Mouse (Mus musculus) cerebellum, postnatal 25 days (tissue): Measurements from ENCODE around the gene Syt3.

ENCODE experiments used
- DNase-seq, 2 experiments: peaks; one replicate each; pipeline ENCODE4 v3.0.0; 2021; ENCODE audit warnings: mixed read lengths in 2 of 2

Syt3 gene

DNA sequence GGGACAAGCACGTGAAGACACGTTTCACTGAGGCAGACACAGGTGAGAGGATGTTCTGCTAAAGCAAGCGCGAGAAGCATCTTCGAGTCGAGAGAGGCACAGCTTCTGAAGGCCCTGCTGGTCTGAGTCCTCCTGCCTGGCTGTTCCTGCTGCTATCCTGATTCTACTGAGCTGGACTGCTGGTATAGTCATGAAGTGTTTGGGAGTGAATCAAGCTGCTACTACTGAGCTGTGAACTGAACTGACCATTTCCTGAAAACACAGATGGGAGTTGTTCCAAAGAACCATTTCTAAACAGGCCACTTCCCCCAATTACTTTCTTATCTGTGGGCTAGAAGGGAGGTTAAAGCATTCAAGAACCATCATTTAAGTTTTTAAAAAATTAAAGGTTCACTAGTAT is 29.4 kb downstream of the Syt3 start:
- DNase-seq: no peak

DNA sequence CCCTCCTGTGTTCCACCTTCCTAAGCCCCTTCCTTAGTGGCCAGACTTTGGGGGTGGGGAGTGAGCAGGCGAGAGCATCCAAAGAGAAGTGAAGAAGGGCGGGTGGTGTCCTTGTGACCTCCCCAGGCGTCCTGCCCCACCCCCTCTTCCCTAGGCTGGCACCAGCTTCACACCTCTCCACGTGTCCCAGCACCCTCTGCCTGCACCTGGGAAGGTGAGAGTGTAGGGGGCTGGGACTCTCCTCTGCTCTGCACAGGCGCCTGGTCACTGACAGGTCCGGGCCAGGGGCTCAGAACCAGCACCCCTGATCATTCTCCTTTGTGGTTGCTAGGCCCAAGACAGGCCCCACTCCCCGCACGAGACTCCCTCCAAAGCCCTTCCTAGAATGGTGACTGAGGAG is 43.8 kb downstream of the Syt3 start:
- DNase-seq: peak in 1 of 2 experiments; percentile 43

- peak; percentile 53 to 76 for DNase-seq
These were observed 44.5 kb downstream of the Syt3 start for GRCm38 (mm10) chr7:44428171-44428950.

DNA sequence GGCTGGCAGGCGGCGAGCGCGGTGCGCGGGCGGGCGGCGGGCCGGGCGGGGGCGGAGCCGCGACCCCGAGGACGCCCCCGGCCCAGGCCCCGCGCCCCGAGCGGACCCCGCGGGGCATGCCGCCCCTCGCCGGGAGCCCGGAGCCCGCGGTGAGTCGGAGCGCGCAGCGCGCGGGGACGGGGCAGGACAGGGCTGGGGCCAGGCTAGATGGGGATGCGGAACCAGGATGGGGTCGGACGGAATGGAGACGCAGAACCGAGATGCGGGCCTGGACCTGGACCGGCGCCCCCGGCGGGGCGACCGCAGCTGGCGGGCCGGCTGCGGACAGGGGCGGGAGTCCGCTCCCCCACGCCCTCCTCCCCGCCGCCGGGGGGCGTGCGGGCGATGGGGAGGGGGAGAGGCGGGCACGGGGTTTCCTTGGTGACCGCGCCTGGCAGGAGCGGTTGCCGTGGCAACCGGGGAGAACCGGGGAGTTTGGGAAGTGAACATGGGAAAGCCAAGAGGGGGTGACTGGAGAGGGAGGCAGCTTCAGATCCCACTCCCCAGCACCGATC is 45.1 kb downstream of the Syt3 start, which contains the start of gene Lrrc4b:
TSS of gene Lrrc4b (plus strand) at position 51 of the 554 bp plus-strand sequence.
- peak; percentile 69 to 73 for DNase-seq

DNA sequence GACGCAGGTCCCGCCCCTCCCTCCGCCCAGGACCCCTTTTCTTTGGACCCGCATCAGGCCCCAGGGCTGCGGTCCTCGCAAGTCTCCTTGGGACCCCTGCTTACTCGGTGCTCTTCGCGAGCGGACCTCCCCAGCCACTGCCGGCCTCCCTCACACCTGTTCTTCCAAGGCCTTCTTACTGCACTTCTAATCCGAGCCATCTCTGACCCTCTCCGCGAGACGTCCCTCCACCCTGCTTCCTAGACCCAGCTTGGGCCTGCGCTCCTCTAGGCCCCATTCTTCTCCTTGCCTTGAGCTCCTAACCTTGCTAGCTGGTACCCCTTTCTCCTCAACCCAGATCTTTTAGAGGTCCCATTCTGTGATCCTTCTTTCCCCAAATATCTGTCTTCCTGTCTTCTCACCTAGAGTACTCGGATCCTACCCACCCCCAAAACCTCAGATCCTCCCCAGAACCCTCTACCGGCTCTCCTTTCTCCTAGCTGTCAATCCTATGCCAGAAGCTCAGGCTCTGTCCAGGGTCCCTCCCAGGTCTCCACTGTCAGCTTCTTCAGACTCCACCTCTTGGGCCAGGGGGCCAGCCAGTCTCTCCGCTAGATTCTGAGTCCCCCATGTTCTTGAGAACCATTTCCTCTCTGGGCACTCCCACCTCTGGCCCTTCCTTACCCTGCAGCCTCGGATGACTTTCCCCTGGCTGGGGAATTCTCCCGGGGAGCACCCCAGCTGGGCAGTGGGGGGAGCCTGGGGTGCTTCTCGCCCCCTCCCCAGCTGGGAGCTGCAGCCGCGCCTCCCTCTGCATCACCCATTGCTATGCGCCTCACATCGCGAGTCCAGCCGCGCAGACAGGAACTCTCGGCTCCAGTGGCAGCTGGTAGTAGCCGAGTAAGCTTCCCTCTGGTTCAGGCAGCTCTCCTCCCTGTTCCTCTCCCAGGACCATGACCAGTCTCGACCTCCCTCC is 45.9 kb downstream of the Syt3 start:
- DNase-seq: peak; percentile 51 to 57

DNA sequence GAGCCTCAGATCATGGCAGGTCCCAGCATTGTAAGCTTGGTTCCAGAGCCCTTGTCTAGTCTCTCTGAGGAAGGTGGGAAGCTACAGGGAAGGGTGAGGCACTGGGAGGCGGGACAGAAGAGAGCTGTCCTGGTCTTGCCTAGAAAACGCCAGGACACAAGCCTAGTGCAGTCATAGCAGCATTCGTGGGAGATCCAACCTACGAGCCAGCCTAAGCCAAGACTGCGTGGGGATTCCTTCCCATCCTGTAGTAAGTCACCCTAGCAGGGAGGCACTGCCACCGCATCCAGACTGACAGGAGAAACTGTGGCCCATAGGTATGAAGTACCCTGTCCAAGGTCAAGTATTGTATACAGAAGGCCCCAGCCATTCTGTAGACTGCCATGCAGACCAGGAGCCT is 48.6 kb downstream of the Syt3 start:
- peak in 1 of 2 experiments; percentile 4 for DNase-seq

- DNase-seq: peak; percentile 9 to 48
These were observed 49.5 kb downstream of the Syt3 start for GRCm38 (mm10) chr7:44433371-44433770.

GRCm38 (mm10) chr7:44434089-44434488 is 50.2 kb downstream of the Syt3 start:
- peak in 1 of 2 experiments; percentile 4 for DNase-seq

- peak; percentile 60 to 66 for DNase-seq
These were observed 51.9 kb downstream of the Syt3 start for GRCm38 (mm10) chr7:44435796-44436195.

- DNase-seq: peak; percentile 53 to 66
These were observed 52.4 kb downstream of the Syt3 start for GRCm38 (mm10) chr7:44436267-44436666.

DNA sequence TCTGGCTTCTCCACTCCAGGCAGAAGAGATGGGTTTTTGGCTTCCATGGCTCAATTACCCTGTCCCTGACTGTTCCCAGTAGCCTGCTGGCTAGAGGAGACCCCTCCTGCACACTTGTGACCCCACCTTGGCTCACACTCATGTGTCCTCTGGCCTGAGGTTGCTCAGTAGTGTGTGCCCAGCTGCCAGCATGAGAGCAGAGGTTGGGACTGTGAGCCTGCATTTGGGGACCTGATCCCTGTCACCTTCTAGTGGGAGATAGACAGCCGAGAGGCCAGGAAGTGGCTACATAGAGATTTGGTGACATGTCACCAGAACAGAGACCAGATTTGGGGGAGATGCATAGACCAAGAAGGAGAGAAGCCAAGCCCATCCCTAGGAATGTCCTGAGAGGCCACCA is 53.3 kb downstream of the Syt3 start:
- peak; percentile 12 to 29 for DNase-seq

DNA sequence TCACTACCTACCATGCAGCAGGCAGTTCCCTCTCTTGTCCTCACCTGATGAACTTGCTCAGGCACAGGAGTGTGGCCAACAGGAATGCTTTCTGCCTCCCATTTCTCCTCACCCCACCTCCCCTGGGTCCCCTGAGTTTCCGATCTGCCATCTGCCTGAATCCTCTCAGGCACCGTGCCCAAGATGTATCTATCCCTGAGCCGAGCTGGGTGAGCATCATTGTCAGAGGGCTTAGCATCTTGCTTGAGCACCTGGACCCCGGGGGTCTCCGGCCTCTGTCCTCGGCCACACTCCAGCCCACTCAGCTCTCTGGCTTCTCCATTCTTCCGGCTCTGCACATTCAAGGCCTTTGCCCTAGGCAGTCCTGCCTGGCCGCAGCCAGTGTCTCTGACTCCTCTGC is 54.0 kb downstream of the Syt3 start:
- peak; percentile 71 to 77 for DNase-seq

DNA sequence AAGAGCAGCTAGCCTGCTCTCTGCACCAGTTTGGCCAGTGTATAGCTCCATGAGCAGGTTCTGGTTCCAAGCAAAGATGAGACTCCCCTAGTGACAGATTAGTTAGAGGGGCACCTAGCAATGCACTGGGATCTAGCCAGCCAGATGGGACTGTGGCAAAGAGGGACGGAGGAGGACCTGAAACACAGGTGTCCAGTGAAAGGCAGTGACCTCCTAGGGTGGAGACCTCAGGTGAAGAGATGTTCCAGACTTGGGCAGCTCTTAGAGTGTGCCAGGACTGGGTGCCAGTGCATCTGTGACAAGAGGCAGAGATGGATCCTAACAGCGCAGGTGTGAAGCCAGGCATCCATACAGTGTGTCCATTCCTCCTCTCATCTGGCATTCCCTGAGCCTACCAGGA is 55.8 kb downstream of the Syt3 start:
- DNase-seq: peak; percentile 23 to 27

- peak; percentile 22 to 32 for DNase-seq
These were observed 56.6 kb downstream of the Syt3 start for GRCm38 (mm10) chr7:44440479-44440878.

DNA sequence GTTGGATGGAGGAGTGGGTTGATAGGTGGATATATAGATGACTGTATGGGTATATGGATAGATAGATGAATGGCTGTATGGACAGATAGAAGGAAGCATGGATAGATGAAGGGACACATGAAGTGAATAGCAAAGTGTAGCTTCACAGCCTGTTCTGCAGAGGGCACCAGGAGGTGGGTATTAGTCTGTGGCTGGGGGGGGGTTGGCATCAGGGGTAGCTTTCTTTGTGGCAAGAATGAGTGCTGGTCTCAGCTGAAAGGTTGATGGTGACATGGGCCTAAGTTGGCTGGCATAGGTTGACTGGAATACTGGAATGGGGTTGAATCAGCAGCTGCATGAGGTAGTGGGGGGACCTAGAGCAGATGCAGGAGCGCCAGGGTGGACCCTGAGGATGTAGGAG is 57.3 kb downstream of the Syt3 start:
- DNase-seq: no peak

DNA sequence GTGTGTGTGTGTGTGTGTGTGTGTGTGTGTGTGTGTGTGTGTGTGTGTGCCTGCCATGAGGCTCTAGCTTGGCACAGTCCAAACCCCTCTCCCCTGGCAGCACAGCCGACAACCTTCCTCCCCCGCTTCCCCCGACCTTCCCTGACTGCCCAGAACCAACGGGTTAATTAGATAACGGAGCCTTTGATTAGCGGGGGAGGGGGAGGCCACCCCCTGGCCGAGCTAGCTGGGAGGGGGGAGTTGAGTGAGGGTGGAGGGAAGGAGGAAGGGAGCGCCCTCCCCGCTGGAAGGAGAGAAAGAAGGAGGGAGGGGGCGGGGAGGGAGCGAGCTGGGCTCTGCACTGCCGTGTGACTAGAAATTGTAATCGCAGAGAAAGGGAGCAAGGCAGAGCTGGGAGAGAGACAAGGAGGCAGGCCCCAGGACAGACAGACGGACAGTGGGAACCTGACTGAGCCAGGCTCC is 57.8 kb downstream of the Syt3 start:
- peak; percentile 82 to 85 for DNase-seq

GRCm38 (mm10) chr7:44442407-44442821 is 58.5 kb downstream of the Syt3 start:
- peak; percentile 72 for DNase-seq

DNA sequence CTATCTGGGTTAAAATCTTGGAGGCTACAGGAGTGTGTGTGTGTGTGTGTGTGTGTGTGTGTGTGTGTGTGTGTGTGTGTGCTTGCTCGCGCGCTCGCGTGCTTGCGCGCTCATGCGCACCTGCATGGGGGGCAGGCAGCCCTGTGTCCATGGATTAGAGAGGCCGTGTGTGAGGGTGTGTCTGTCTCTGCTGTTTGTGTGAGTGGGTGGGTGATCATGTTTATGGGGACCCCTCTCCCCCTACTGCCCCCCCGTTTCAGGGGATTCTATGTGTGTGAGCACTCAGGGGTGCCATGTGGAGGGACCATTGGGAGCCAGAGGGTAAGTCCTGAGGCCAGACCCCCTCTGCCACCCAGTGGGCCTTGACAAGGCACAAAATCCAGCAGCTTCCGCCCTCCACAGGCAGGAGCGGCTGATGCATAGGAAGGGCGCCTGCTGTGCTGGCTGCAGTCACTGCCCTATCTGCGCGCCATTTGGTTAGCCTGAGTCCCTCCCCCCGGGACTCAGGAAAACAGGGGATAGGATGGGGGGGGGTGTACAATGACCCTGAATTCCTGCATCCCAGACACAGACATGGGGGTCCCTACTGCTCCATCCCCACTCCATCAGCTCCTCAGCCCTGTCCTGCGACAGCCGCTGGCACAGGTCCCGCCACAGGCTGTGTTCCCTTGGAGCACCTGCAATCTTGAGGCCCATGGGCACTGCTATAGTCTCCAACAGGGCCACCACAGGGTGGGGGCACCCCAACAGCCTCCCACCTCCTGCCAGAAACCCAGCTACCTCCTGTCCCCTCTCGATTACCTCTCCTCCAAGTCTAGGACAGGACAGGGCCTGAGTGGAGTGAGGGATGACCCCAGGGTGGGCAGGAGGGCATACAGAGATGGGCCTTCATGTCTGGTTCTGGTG is 59.6 kb downstream of the Syt3 start:
- peak; percentile 81 to 83 for DNase-seq

GRCm38 (mm10) chr7:44444886-44445527 is 61.1 kb downstream of the Syt3 start:
- peak; percentile 58 to 61 for DNase-seq

GRCm38 (mm10) chr7:44445528-44445923 is 61.6 kb downstream of the Syt3 start:
- peak; percentile 57 to 62 for DNase-seq
